Mouse (Mus musculus): ENCODE data around the gene Hrasls.

- TF ChIP-seq CTCF (IDR thresholded peaks at IDR 0.05; ENCODE audit: extremely low read depth, insufficient read depth, low read length) (no peak), POLR2A (IDR thresholded peaks at IDR 0.05; ENCODE audit: extremely low read depth, insufficient read depth, low read length) (no peak)
These were observed 16.6 kb upstream of the Hrasls start for GRCm38 (mm10) chr16:29192911-29193310.
